Mouse (Mus musculus) CH12F3 (cell line): Measurements from ENCODE around the gene Mthfd1l.

ENCODE experiments used
- in situ Hi-C: fragments of 300-500 bp; cut with MboI; formaldehyde crosslinking; loops from 2 replicates; pipeline ENCODE4 v1.14.3; 2020; ENCODE audit warnings: low sequenced_read_pairs

Gene Mthfd1l

GRCm38 (mm10) chr10:4143381-4143780 lies 170.5 kb downstream of the Mthfd1l start:
- in situ Hi-C loops = no loop called here

GRCm38 (mm10) chr10:4145080-4145807 lies 172.3 kb downstream of the Mthfd1l start:
- in situ Hi-C loops = no loop called here

- in situ Hi-C loops = no loop called here
Observed at GRCm38 (mm10) chr10:4146947-4147346, 174.0 kb downstream of the Mthfd1l start.

- in situ Hi-C loops = no loop called here
Observed at GRCm38 (mm10) chr10:4151159-4151558, 178.2 kb downstream of the Mthfd1l start.

- in situ Hi-C loops = no loop called here
Observed at GRCm38 (mm10) chr10:4151862-4152776, 179.2 kb downstream of the Mthfd1l start.

GRCm38 (mm10) chr10:4153031-4153430 lies 180.1 kb downstream of the Mthfd1l start:
- in situ Hi-C loops = no loop called here

- in situ Hi-C loops = no loop called here
Observed at GRCm38 (mm10) chr10:4154035-4154434, 181.1 kb downstream of the Mthfd1l start.

GRCm38 (mm10) chr10:4155521-4155920 lies 182.6 kb downstream of the Mthfd1l start:
- in situ Hi-C loops = no loop called here

GRCm38 (mm10) chr10:4158533-4158932 lies 185.6 kb downstream of the Mthfd1l start:
- in situ Hi-C loops = no loop called here

- in situ Hi-C loops = no loop called here
Observed at GRCm38 (mm10) chr10:4159541-4160090, 186.7 kb downstream of the Mthfd1l start.

GRCm38 (mm10) chr10:4160242-4160785 lies 187.4 kb downstream of the Mthfd1l start:
- in situ Hi-C loops = no loop called here

GRCm38 (mm10) chr10:4162049-4162448 lies 189.1 kb downstream of the Mthfd1l start:
- in situ Hi-C loops = no loop called here

GRCm38 (mm10) chr10:4162976-4163375 lies 190.1 kb downstream of the Mthfd1l start:
- in situ Hi-C loops = no loop called here

- in situ Hi-C loops = no loop called here
Observed at GRCm38 (mm10) chr10:4164681-4165080, 191.8 kb downstream of the Mthfd1l start.

GRCm38 (mm10) chr10:4168222-4168798 lies 195.4 kb downstream of the Mthfd1l start:
- in situ Hi-C loops = no loop called here

GRCm38 (mm10) chr10:4174229-4174628 lies 201.3 kb downstream of the Mthfd1l start:
- in situ Hi-C loops = no loop called here

GRCm38 (mm10) chr10:4174717-4175116 lies 201.8 kb downstream of the Mthfd1l start:
- in situ Hi-C loops = no loop called here

GRCm38 (mm10) chr10:4177285-4177684 lies 204.4 kb downstream of the Mthfd1l start:
- in situ Hi-C loops = no loop called here

- in situ Hi-C loops = no loop called here
Observed at GRCm38 (mm10) chr10:4179049-4179790, 206.3 kb downstream of the Mthfd1l start.

GRCm38 (mm10) chr10:4181953-4182352 lies 209.0 kb downstream of the Mthfd1l start:
- in situ Hi-C loops = no loop called here
